Mouse (Mus musculus) small intestine, adult 2 months (tissue): Measurements from ENCODE around the gene Dpp8. TPM values are rescaled to one million over a fixed set of nuclear protein-coding genes. Genes with fewer than 3 reads are reported as not detected.
A peak's percentile ranks its signal among the peaks of the same experiment; 100 is the strongest.

ENCODE experiments used
- H3K27ac ChIP-seq: fragments of 200-500 bp; 2 replicates; pipeline ENCODE4 v1.5.1; 2012; ENCODE audit warnings: low read depth, low read length, control low read depth, inconsistent platforms; ENCODE audit not compliant: insufficient read depth
- H3K27me3 ChIP-seq: fragments of 200-500 bp; 2 replicates; pipeline ENCODE4 v1.6.1; 2012; ENCODE audit warnings: mild to moderate bottlenecking, moderate library complexity, low read length, inconsistent platforms; ENCODE audit not compliant: control insufficient read depth, insufficient read depth
- H3K36me3 ChIP-seq: fragments of 200-500 bp; 2 replicates; pipeline ENCODE4 v1.6.1; 2012; ENCODE audit warnings: mild to moderate bottlenecking, low read length, control low read depth, inconsistent platforms; ENCODE audit not compliant: control insufficient read depth, insufficient read depth
- H3K4me1 ChIP-seq: fragments of 200-500 bp; 2 replicates; pipeline ENCODE4 v1.6.1; 2012; ENCODE audit warnings: low read length, inconsistent platforms, mixed read lengths; ENCODE audit not compliant: control insufficient read depth, insufficient read depth, insufficient read length
- H3K4me3 ChIP-seq: fragments of 200-500 bp; 2 replicates; pipeline ENCODE4 v1.5.1; 2012; ENCODE audit warnings: low read depth, mild to moderate bottlenecking, control low read depth, inconsistent platforms, low read length, moderate library complexity
- CTCF ChIP-seq: fragments of 200-500 bp; IDR thresholded peaks from 2 replicates; pipeline ENCODE4 v1.5.1; 2012; ENCODE audit warnings: low read depth, mild to moderate bottlenecking, control low read depth, inconsistent platforms, low read length, moderate library complexity, mixed read lengths; ENCODE audit not compliant: insufficient replicate concordance, insufficient read length; ENCODE audit errors: extremely low read depth
- POLR2A ChIP-seq: fragments of 200-500 bp; IDR thresholded peaks from 2 replicates; pipeline ENCODE4 v1.6.1; 2012; ENCODE audit warnings: low read depth, mild to moderate bottlenecking, control low read depth, inconsistent platforms, low read length, moderate library complexity
- WGBS: fragments of 180-500 bp; shearing (Covaris S2); methylation state at CpG from one replicate; pipeline ENCODE4 v1.1.7; 2018; 5-methylcytosine and 5-hydroxymethylcytosine counted together
- polyA plus RNA-seq: library from polyadenylated mRNA; depleted of rRNA; stranded (reverse); fragments of >200 nt; gene quantifications from 2 replicates; pipeline ENCODE4 v1.2.3, GENCODE M21; 2012

Dpp8 gene
- polyA plus RNA-seq, 1 experiment: 21.4 TPM

DNA sequence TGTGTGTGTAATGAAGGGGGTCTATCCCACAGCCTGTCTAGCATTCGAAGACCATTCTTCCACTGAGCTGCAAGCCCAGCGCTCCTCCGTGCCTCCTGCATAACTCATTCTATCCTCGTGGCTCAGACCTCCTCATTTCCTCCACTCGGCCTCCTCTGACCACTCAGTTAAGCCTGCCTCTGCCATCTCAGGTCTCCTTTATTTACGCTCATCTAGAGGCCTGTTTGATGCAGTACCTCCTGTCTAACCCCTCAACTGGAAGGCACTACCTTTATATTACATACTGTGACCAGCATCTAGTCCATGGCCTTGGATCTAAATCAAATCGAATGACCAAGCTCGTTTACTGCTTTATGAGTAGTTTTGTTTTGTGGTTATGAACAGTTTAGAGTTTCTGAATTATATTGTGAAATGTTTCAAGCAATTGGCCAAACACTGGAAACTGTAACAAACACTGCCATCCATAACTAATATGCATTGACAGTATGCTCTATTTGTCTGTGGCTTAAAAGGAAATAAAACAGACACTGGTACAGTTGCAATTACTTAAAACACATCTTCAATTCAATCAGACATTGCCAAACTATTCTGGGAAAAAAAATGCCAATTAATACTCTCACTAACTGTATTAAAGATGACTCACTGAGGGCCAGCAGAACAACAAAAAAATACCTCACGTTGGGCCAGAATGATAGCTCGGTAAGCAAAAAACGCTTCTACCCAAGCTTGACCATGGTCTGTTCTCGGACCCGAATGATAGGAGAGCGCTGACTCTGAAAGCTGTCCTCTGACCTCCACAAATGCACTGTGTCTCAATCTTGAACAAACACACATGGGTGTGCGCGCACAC is 15.0 kb upstream of the Dpp8 start:
- Histone ChIP-seq H3K36me3 (no peaks in the 10 kb centered on the region), H3K27me3 (no peaks in the 10 kb centered on the region), H3K4me1 (peaks cover 17% of the 10 kb centered on the region), H3K4me3 (no peak overlapping the region), H3K27ac (no peak overlapping the region)
- TF ChIP-seq POLR2A (no peak), CTCF (no peak)
- 80% methylated on average over 16 of the region's 16 CpGs for WGBS

DNA sequence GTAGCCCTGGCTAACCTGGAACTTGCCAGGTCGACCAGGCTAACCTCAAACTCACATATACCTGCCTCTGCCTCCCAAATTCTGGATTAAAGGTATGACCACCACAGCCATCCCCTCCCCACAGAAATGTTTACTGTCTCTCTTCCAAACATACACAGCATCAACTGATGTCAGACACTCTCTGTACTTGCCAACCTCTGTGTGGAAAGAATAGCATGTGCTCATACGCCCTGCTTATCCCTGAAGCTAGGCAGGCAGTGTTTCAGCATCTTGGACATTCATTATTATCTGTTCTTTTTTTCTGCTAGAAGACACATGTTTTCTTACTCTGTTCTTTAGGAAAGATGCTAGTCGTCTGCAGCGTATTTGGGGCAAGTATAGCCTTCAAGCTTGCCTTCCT is 14.3 kb upstream of the Dpp8 start:
- WGBS: 85% methylated on average over 4 of the region's 4 CpGs
- H3K27ac ChIP-seq: no peak overlapping the region
- H3K4me1 ChIP-seq: peaks cover 22% of the 10 kb centered on the region
- no peaks in the 10 kb centered on the region for H3K27me3 ChIP-seq
- no peaks in the 10 kb centered on the region for H3K36me3 ChIP-seq
- H3K4me3 ChIP-seq: no peak overlapping the region
- TF ChIP-seq CTCF: no peak
- no peak for TF ChIP-seq POLR2A

GRCm38 (mm10) chr9:65018588-65019121 is 13.6 kb upstream of the Dpp8 start:
- H3K36me3 ChIP-seq: no peaks in the 10 kb centered on the region
- H3K4me3 ChIP-seq: no peak overlapping the region
- peaks cover 24% of the 10 kb centered on the region for H3K4me1 ChIP-seq
- 37% methylated on average over 3 of the region's 3 CpGs for WGBS
- H3K27me3 ChIP-seq: no peaks in the 10 kb centered on the region
- H3K27ac ChIP-seq: no peak overlapping the region
- TF ChIP-seq CTCF: no peak
- no peak for TF ChIP-seq POLR2A

DNA sequence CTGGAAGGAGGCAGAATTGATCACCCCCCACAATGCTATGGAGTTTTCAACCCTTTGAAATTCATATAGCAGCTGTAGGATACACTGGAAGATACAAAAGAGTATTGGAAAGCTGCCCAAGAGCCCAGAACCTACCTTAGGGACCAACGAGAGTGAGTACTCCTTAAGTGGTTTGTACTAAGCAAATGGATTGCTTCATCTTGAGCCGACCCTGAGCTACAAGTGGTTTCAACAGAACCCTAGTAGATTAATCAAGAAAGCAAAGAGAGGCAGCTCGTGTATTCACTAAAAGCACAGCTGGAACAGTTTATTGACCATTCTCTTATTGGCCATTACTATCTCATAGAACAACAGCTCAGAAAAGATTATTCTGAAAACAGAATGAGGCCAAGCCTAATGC is 13.1 kb upstream of the Dpp8 start:
- Histone ChIP-seq H3K27ac (no peak overlapping the region), H3K4me3 (no peak overlapping the region), H3K36me3 (no peaks in the 10 kb centered on the region), H3K27me3 (no peaks in the 10 kb centered on the region), H3K4me1 (peaks cover 24% of the 10 kb centered on the region)
- 17% methylated on average over 3 of the region's 3 CpGs for WGBS
- TF ChIP-seq POLR2A (no peak), CTCF (no peak)

- no peaks in the 10 kb centered on the region for H3K36me3 ChIP-seq
- H3K27ac ChIP-seq: no peak overlapping the region
- WGBS: 59% methylated on average over 4 of the region's 4 CpGs
- H3K4me3 ChIP-seq: no peak overlapping the region
- no peaks in the 10 kb centered on the region for H3K27me3 ChIP-seq
- peaks cover 24% of the 10 kb centered on the region for H3K4me1 ChIP-seq
- TF ChIP-seq CTCF (no peak), POLR2A (no peak)
These were observed 12.1 kb upstream of the Dpp8 start for GRCm38 (mm10) chr9:65020128-65020527.

- TF ChIP-seq POLR2A (peak; percentile 80), CTCF (no peak)
- under 1% methylated on average over 81 of the region's 81 CpGs for WGBS
These were observed 11.0 kb upstream of the Dpp8 start, which contains the start of gene Hacd3 for GRCm38 (mm10) chr9:65020991-65021886. Gene Hacd3, minus strand, starts transcription at chr9:65021693.

DNA sequence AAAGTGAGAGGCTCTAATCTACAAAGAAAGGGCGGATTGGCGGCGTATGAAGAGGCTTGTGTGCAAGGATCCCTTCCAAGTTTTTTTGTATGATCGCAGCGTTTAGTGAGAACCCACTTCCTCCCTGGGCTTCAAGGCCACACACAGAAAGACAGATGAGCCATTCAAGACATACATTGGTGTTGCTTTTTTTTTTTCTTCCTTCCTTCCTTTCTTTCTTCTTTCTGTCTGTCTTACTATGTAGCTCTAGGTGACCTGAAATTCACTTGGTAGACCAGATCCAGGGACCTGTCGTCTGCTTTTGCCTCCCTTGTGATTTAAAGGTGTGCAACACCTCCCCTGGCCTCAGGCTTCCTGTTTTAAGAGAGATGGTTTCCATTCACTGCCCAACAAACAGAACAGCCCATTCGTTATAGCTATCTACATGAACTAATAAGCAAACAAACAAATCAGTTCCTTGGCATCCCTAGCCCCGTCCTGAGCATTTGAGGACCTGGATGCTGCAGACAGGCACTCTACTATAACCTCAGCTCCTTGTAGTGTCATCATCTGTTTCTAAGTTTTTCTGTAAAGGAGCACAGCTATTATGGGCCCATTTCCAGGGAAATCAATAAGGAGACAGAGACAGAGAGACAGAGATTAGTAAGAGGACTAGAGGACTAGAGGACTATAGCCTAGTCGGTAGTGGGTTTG is 10.2 kb upstream of the Dpp8 start:
- no peaks in the 10 kb centered on the region for H3K36me3 ChIP-seq
- TF ChIP-seq CTCF (no peak), POLR2A (no peak)
- peak overlapping the region; percentile 84 for H3K4me3 ChIP-seq
- no peaks in the 10 kb centered on the region for H3K27me3 ChIP-seq
- 9% methylated on average over 9 of the region's 9 CpGs for WGBS
- H3K27ac ChIP-seq: peak overlapping the region; percentile 87
- H3K4me1 ChIP-seq: peaks cover 18% of the 10 kb centered on the region; the same call in 1 of the 2 replicates

More at GRCm38 (mm10) chr9:65020991-65021886, 11.0 kb upstream of the Dpp8 start, which contains the start of gene Hacd3:
- peaks cover 23% of the 10 kb centered on the region for H3K4me1 ChIP-seq
- H3K27me3 ChIP-seq: no peaks in the 10 kb centered on the region
- H3K36me3 ChIP-seq: no peaks in the 10 kb centered on the region
- peak within 1 kb of the TSS; percentile 84 for H3K4me3 ChIP-seq
- peak within 1 kb of the TSS; percentile 87 for H3K27ac ChIP-seq
